Mouse (Mus musculus) lung, postnatal 25 days (tissue): Measurements from ENCODE around the gene Olfr191.
"Not testable (repeated sequence)": the region's sequence is repeated elsewhere in the genome, so short reads cannot be mapped to it uniquely, and the experiment has no call there.

ENCODE experiments used
- DNase-seq: peaks from one replicate; pipeline ENCODE4 v3.0.0; 2022; ENCODE audit warnings: low spot score

The Olfr191 gene

GRCm38 (mm10) chr16:59089722-59090121, at the start of gene Olfr191:
Olfr191 (minus strand) TSS chr16:59089822.
- DNase-seq, result not testable (repeated sequence)

GRCm38 (mm10) chr16:59130740-59131139, 41.1 kb upstream of the Olfr191 start:
- no peak for DNase-seq

GRCm38 (mm10) chr16:59120969-59121368, 31.3 kb upstream of the Olfr191 start, which contains the start of gene Olfr194:
Olfr194 (minus strand) TSS chr16:59121069.
- DNase-seq, result no peak

- no peak for DNase-seq
Observed at GRCm38 (mm10) chr16:59111781-59112180, 22.2 kb upstream of the Olfr191 start, which contains the start of gene Olfr193. Olfr193 (minus strand) TSS chr16:59111881.

- DNase-seq, result not testable (repeated sequence)
Observed at GRCm38 (mm10) chr16:59108522-59108921, 18.9 kb upstream of the Olfr191 start.

- DNase-seq, result no peak
Observed at GRCm38 (mm10) chr16:59105312-59105711, 15.7 kb upstream of the Olfr191 start.

- DNase-seq, result not testable (repeated sequence)
Observed at GRCm38 (mm10) chr16:59081113-59081512, 8.5 kb downstream of the Olfr191 start.

GRCm38 (mm10) chr16:59077905-59078304, 11.7 kb downstream of the Olfr191 start, which contains the start of gene Olfr190:
Olfr190 (minus strand) TSS chr16:59078005.
- DNase-seq, result no peak

GRCm38 (mm10) chr16:59073520-59073919, 16.1 kb downstream of the Olfr191 start:
- no peak for DNase-seq

- no peak for DNase-seq
Observed at GRCm38 (mm10) chr16:59071755-59072154, 17.9 kb downstream of the Olfr191 start.

- not testable (repeated sequence) for DNase-seq
Observed at GRCm38 (mm10) chr16:59062411-59062810, 27.2 kb downstream of the Olfr191 start.

- DNase-seq, result not testable (repeated sequence)
Observed at GRCm38 (mm10) chr16:59049286-59049685, 40.3 kb downstream of the Olfr191 start.

- no peak for DNase-seq
Observed at GRCm38 (mm10) chr16:59048860-59049259, 40.8 kb downstream of the Olfr191 start.

GRCm38 (mm10) chr16:59047579-59047978, 42.0 kb downstream of the Olfr191 start:
- no peak for DNase-seq

GRCm38 (mm10) chr16:59045835-59046234, 43.8 kb downstream of the Olfr191 start:
- DNase-seq, result no peak

GRCm38 (mm10) chr16:59039710-59040109, 49.9 kb downstream of the Olfr191 start, which contains the start of gene Olfr187:
Olfr187 (minus strand) TSS chr16:59039767.
- no peak for DNase-seq
